In the genomic region with DNA sequence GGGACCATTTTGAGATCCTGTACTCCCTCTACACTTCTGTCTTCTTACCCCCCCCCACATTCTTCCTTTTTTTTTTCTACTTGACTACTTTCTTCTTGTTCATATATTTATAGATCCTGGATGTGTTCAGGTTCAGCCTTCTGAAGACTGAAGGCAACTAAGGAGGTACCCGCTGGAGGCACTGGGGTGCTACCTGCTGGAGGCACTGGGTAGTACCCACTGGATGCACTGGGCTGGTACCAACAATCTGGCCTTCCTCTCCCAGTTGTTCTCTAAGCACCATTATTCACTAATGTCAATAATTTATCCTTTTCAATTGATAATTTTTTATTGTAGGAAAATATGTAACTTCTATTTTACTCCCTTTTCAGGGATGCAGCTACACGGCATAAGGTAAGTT, we compare ENCODE assay signal across 22 mouse cellular contexts. TPM values are rescaled to one million over a fixed set of nuclear protein-coding genes. Genes with fewer than 3 reads are reported as not detected.
"Had no signal": no experiment of that assay in that cellular context is flagged by ENCODE, and none has a peak within 500 bp of the region (broad histone marks: within the 10 kb centered on the region; RNA-seq: fewer than 3 reads in every experiment).

No protein-coding gene starts in this region.

- H3K9ac ChIP-seq: intestine, embryonic 15.5 days; limb, embryonic 13.5 days; liver, embryonic 12.5 days; liver, embryonic 15.5 days; stomach, embryonic 15.5 days had no signal

- H3K27me3 ChIP-seq: intestine, embryonic 15.5 days; limb, embryonic 13.5 days; liver, embryonic 12.5 days; liver, embryonic 15.5 days; stomach, embryonic 15.5 days had no signal

- H3K4me1 ChIP-seq: liver, embryonic 12.5 days; liver, embryonic 15.5 days had no signal

- H3K9me3 ChIP-seq: intestine, embryonic 15.5 days; limb, embryonic 10.5 days; limb, embryonic 13.5 days; liver, embryonic 12.5 days; liver, embryonic 15.5 days; stomach, embryonic 15.5 days had no signal

- H3K4me3 ChIP-seq: intestine, embryonic 15.5 days; limb, embryonic 10.5 days; limb, embryonic 13.5 days; liver, embryonic 12.5 days; liver, embryonic 15.5 days; stomach, embryonic 15.5 days had no signal

- DNase-seq: kidney, adult 2 months; kidney, postnatal 36 days; lung, adult 2 months; lung, postnatal 14 days; lung, postnatal 4 days; midbrain, embryonic 14.5 days; right cerebral cortex, postnatal 4 days; thymus, adult 18-20 months had no signal

- H3K36me3 ChIP-seq: intestine, embryonic 15.5 days; limb, embryonic 10.5 days; limb, embryonic 13.5 days; liver, embryonic 12.5 days; liver, embryonic 15.5 days; stomach, embryonic 15.5 days had no signal

- H3K4me2 ChIP-seq: intestine, embryonic 15.5 days; limb, embryonic 13.5 days; liver, embryonic 12.5 days; liver, embryonic 15.5 days; midbrain, embryonic 11.5 days; stomach, embryonic 15.5 days had no signal

- H3K27ac ChIP-seq: intestine, embryonic 15.5 days; kidney, postnatal 0 days; limb, embryonic 10.5 days; limb, embryonic 13.5 days; liver, embryonic 12.5 days; liver, embryonic 15.5 days; stomach, embryonic 15.5 days had no signal

- ATAC-seq: intestine, embryonic 15.5 days; liver, embryonic 12.5 days had no signal

RNA-seq across cellular contexts. Expression of a gene that starts 43.5 kb away (rescaled TPM):
- total RNA-seq: layer of hippocampus, postnatal 25 days; left cerebral cortex, adult 18-20 months; left cerebral cortex, postnatal 25 days; megakaryocyte progenitor cell, adult 5-6 weeks; megakaryocyte-erythroid progenitor cell, adult 5-6 weeks; midbrain, postnatal 0 days had no signal
